Mouse (Mus musculus): ENCODE data around the gene Sf3a2. TPM values are rescaled to one million over a fixed set of nuclear protein-coding genes. Genes with fewer than 3 reads are reported as not detected.

The Sf3a2 gene
- polyA plus RNA-seq, 1 experiment = 65.7 TPM

DNA sequence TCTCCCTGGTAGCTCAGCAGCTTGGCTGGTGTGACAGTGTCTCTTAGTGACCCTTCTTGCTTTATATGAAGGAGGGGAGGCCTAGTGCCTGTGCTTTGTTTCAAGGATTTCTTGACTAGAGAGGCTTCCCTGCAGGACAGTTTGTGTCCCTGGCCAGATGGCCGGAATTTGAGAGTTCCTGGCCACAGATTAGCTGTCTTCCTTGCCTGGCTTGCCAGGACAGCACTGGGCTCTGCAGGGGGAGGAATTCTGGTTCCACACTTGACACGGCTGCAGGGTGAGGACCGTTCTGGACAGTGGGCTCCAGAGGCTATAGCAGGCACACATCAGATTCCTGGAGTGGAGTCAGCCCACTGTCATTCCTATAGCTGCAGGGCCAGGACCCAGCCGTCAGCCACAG is 22.3 kb upstream of the Sf3a2 start:
- Histone ChIP-seq H3K27ac (ENCODE audit: control insufficient read depth, insufficient read depth, low read depth, low read length) (no peak overlapping the region), H3K4me3 (ENCODE audit: control insufficient read depth, low read depth, low read length) (no peak overlapping the region), H3K4me1 (ENCODE audit: control insufficient read depth, insufficient read depth, low read length) (peaks cover 4% of the 10 kb centered on the region; the same call in 1 of the 2 replicates), H3K36me3 (ENCODE audit: control insufficient read depth, insufficient read depth, low read length) (peaks cover 7% of the 10 kb centered on the region), H3K27me3 (ENCODE audit: control insufficient read depth, insufficient read depth, low read length) (no peaks in the 10 kb centered on the region)
- TF ChIP-seq CTCF (IDR thresholded peaks at IDR 0.05; ENCODE audit: control insufficient read depth, insufficient read depth, insufficient replicate concordance, low read depth, low read length) (no peak), POLR2A (IDR thresholded peaks at IDR 0.05; ENCODE audit: control insufficient read depth, low read depth, low read length) (no peak)

DNA sequence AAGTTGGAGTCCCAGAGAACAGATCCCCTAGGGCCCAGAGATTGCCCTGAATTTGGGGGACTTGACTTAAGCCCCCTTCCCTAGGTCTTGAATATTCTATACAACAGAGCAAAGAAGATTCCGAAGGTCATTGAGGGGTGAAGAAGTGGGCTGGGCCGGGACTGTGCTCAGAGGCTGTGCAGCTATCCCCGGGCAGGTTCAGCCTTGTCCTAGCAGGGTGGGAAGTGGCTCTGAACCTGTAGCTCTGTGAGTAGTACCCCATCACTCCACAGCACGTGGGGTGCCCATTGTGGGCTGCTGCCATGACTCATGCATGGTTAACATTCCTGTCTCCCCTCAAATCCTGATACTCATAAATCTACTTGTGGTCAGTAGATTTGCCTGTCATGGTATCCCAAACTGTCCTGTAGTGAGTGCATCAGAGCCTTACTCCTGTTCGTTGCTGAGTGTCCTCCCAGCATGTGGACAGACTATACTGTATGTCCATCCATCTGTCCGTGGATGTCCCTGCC is 21.6 kb upstream of the Sf3a2 start:
- TF ChIP-seq POLR2A (IDR thresholded peaks at IDR 0.05; ENCODE audit: control insufficient read depth, low read depth, low read length) (no peak), CTCF (IDR thresholded peaks at IDR 0.05; ENCODE audit: control insufficient read depth, insufficient read depth, insufficient replicate concordance, low read depth, low read length) (no peak)
- Histone ChIP-seq H3K36me3 (ENCODE audit: control insufficient read depth, insufficient read depth, low read length) (peaks cover 5% of the 10 kb centered on the region), H3K27ac (ENCODE audit: control insufficient read depth, insufficient read depth, low read depth, low read length) (no peak overlapping the region), H3K4me3 (ENCODE audit: control insufficient read depth, low read depth, low read length) (no peak overlapping the region), H3K27me3 (ENCODE audit: control insufficient read depth, insufficient read depth, low read length) (no peaks in the 10 kb centered on the region), H3K4me1 (ENCODE audit: control insufficient read depth, insufficient read depth, low read length) (peaks cover 4% of the 10 kb centered on the region; the same call in 1 of the 2 replicates)

DNA sequence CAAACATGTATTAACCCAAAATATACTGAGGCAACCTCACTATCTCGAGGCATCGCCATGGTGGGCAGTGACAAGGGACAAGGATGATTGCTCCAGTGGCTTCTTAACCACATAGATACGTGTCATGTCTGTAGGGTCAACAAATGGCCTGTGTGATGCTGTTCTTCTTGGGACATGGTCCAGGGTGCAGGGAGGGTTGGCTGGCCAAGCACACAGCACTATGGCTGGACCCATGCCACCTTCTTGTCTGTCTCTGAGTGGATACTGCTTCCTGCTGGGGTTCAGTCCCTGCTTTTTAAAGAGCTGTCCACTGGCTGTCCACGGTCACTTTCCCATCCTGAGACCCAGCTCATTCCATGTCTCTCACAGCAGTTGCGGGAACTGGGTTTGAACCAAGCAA is 20.9 kb upstream of the Sf3a2 start:
- Histone ChIP-seq H3K36me3 (ENCODE audit: control insufficient read depth, insufficient read depth, low read length) (peaks cover 4% of the 10 kb centered on the region), H3K4me3 (ENCODE audit: control insufficient read depth, low read depth, low read length) (no peak overlapping the region)
- TF ChIP-seq CTCF (IDR thresholded peaks at IDR 0.05; ENCODE audit: control insufficient read depth, insufficient read depth, insufficient replicate concordance, low read depth, low read length) (no peak), POLR2A (IDR thresholded peaks at IDR 0.05; ENCODE audit: control insufficient read depth, low read depth, low read length) (no peak)

DNA sequence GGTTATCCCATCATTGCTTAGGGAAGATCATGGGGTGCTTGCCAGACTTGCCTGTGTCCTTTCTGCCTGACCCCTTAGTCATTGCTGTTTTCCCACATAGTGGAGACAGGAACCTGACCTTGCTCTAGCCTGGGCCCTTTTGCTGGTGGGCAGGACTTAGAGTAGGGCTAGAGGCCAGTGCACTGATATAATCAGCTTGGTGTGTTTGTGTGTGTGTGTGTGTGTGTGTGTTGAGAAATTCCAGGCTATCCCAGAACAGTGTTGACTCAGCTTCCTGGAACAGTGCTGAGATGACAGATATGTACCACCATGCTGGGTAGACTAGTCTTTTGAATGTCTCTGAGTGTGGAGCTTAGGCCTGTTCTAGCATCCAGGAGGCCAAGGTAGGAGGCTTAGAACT is 18.4 kb upstream of the Sf3a2 start:
- H3K36me3 ChIP-seq (ENCODE audit: control insufficient read depth, insufficient read depth, low read length) = no peaks in the 10 kb centered on the region; the same call in none of the 2 replicates
- no peak overlapping the region for H3K4me3 ChIP-seq (ENCODE audit: control insufficient read depth, low read depth, low read length)
- H3K4me1 ChIP-seq (ENCODE audit: control insufficient read depth, insufficient read depth, low read length) = no peaks in the 10 kb centered on the region
- TF ChIP-seq CTCF (IDR thresholded peaks at IDR 0.05; ENCODE audit: control insufficient read depth, insufficient read depth, insufficient replicate concordance, low read depth, low read length) = no peak
- TF ChIP-seq POLR2A (IDR thresholded peaks at IDR 0.05; ENCODE audit: control insufficient read depth, low read depth, low read length) = no peak
- no peak overlapping the region for H3K27ac ChIP-seq (ENCODE audit: control insufficient read depth, insufficient read depth, low read depth, low read length)
- no peaks in the 10 kb centered on the region for H3K27me3 ChIP-seq (ENCODE audit: control insufficient read depth, insufficient read depth, low read length)

More for the DNA sequence above, 20.9 kb upstream of the Sf3a2 start:
- Histone ChIP-seq H3K27ac (ENCODE audit: control insufficient read depth, insufficient read depth, low read depth, low read length) (no peak overlapping the region), H3K4me1 (ENCODE audit: control insufficient read depth, insufficient read depth, low read length) (peaks cover 4% of the 10 kb centered on the region; the same call in 1 of the 2 replicates), H3K27me3 (ENCODE audit: control insufficient read depth, insufficient read depth, low read length) (no peaks in the 10 kb centered on the region)

DNA sequence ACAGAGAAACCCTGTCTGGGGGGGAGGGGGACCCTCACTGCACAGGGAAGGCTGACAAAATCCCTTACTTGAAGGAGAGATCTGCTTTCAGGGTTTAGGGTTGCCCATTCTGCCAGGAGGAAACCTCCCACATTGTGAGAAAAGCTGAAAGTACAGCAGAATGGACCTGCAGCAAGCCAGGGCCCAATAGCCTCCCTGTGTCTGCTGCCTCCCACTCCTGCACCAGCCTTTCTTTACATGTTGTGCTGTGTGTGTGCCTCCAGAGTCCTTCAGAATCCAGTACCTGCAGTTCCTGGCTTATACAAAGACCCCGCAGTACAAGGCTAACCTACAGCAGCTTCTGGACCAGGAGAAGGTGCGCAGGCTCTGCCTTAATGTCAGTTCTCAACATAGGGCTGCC is 13.7 kb upstream of the Sf3a2 start:
- TF ChIP-seq CTCF (IDR thresholded peaks at IDR 0.05; ENCODE audit: control insufficient read depth, insufficient read depth, insufficient replicate concordance, low read depth, low read length) (no peak), POLR2A (IDR thresholded peaks at IDR 0.05; ENCODE audit: control insufficient read depth, low read depth, low read length) (no peak)
- H3K36me3 ChIP-seq (ENCODE audit: control insufficient read depth, insufficient read depth, low read length) = no peaks in the 10 kb centered on the region; the same call in none of the 2 replicates
- no peak overlapping the region for H3K4me3 ChIP-seq (ENCODE audit: control insufficient read depth, low read depth, low read length)
- H3K27me3 ChIP-seq (ENCODE audit: control insufficient read depth, insufficient read depth, low read length) = no peaks in the 10 kb centered on the region
- no peaks in the 10 kb centered on the region for H3K4me1 ChIP-seq (ENCODE audit: control insufficient read depth, insufficient read depth, low read length)
- no peak overlapping the region for H3K27ac ChIP-seq (ENCODE audit: control insufficient read depth, insufficient read depth, low read depth, low read length)

DNA sequence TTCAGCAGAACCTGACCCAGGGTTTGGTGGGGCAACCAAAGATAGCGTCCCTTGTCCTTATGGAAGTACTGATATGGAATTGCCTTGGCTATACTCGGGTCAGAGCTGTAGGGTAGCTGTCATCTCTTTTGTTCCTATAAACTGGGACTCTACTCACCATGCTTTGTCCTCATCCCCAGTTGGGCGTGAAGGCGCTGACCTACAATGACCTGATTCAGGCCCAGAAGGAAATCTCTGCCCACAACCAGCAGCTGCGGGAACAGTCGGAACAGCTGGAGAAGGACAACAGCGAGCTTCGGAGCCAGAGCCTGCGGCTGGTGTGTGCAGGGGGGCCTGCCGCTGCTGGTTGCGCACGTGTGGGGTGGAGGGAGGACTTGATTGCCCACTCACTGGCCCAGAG is 13.1 kb upstream of the Sf3a2 start:
- Histone ChIP-seq H3K4me1 (ENCODE audit: control insufficient read depth, insufficient read depth, low read length) (no peaks in the 10 kb centered on the region), H3K27me3 (ENCODE audit: control insufficient read depth, insufficient read depth, low read length) (no peaks in the 10 kb centered on the region), H3K36me3 (ENCODE audit: control insufficient read depth, insufficient read depth, low read length) (no peaks in the 10 kb centered on the region; the same call in none of the 2 replicates), H3K27ac (ENCODE audit: control insufficient read depth, insufficient read depth, low read depth, low read length) (no peak overlapping the region), H3K4me3 (ENCODE audit: control insufficient read depth, low read depth, low read length) (no peak overlapping the region)
- no peak for TF ChIP-seq CTCF (IDR thresholded peaks at IDR 0.05; ENCODE audit: control insufficient read depth, insufficient read depth, insufficient replicate concordance, low read depth, low read length)
- no peak for TF ChIP-seq POLR2A (IDR thresholded peaks at IDR 0.05; ENCODE audit: control insufficient read depth, low read depth, low read length)

DNA sequence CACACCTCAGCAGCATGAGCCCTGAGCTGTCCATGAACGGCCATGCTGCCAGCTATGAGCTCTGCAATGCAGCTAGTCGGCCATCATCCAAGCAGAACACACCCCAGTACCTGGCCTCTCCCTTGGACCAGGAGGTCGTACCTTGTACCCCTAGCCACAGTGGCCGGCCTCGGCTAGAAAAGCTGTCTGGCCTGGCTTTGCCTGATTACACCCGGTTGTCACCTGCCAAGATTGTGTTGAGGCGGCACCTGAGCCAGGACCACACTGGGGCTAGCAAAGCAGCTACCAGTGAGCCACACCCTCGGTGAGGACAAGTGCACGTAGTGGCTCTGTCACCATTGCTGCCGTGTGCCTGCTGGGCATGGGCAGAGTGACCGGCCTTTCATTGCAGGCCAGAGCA is 12.0 kb upstream of the Sf3a2 start:
- Histone ChIP-seq H3K4me3 (ENCODE audit: control insufficient read depth, low read depth, low read length) (no peak overlapping the region), H3K27ac (ENCODE audit: control insufficient read depth, insufficient read depth, low read depth, low read length) (no peak overlapping the region), H3K4me1 (ENCODE audit: control insufficient read depth, insufficient read depth, low read length) (no peaks in the 10 kb centered on the region), H3K27me3 (ENCODE audit: control insufficient read depth, insufficient read depth, low read length) (no peaks in the 10 kb centered on the region), H3K36me3 (ENCODE audit: control insufficient read depth, insufficient read depth, low read length) (no peaks in the 10 kb centered on the region; the same call in none of the 2 replicates)
- TF ChIP-seq CTCF (IDR thresholded peaks at IDR 0.05; ENCODE audit: control insufficient read depth, insufficient read depth, insufficient replicate concordance, low read depth, low read length) = no peak
- no peak for TF ChIP-seq POLR2A (IDR thresholded peaks at IDR 0.05; ENCODE audit: control insufficient read depth, low read depth, low read length)
